Mouse (Mus musculus) midbrain, embryonic 11.5 days (tissue): ENCODE results near the gene Ttc22. TPM values are rescaled to one million over a fixed set of nuclear protein-coding genes. Genes with fewer than 3 reads are reported as not detected.

ENCODE experiments used
- ATAC-seq: fragments of 200-750 bp; cut with Nextera tagmentation; 2 replicates; pipeline ENCODE4 v1.8.0; 2017; ENCODE audit warnings: moderate TSS enrichment, moderate library complexity; ENCODE audit not compliant: low FRiP score
- DNase-seq: peaks from one replicate; pipeline ENCODE4 v3.0.0; 2015; ENCODE audit warnings: low spot score; ENCODE audit errors: missing footprints
- H3K27ac ChIP-seq: fragments of 300-500 bp; sonication (generic); 2 replicates; pipeline ENCODE4 v1.5.1; 2014; ENCODE audit warnings: low read depth, low read length
- H3K27me3 ChIP-seq: fragments of 300-500 bp; sonication (generic); 2 replicates; pipeline ENCODE4 v1.6.1; 2014; ENCODE audit warnings: mild to moderate bottlenecking, low read length, moderate library complexity, mixed read lengths; ENCODE audit not compliant: control insufficient read depth, insufficient read depth
- H3K36me3 ChIP-seq: fragments of 300-500 bp; sonication (generic); 2 replicates; pipeline ENCODE4 v1.6.1; 2014; ENCODE audit warnings: mild to moderate bottlenecking, low read length, moderate library complexity, mixed read lengths; ENCODE audit not compliant: control insufficient read depth, insufficient read depth
- H3K4me1 ChIP-seq: fragments of 300-500 bp; sonication (generic); 2 replicates; pipeline ENCODE4 v1.6.1; 2014; ENCODE audit warnings: low read length; ENCODE audit not compliant: control insufficient read depth, insufficient read depth
- H3K4me2 ChIP-seq: fragments of 300-500 bp; sonication (generic); 2 replicates; pipeline ENCODE4 v1.6.1; 2014; ENCODE audit warnings: mild to moderate bottlenecking, moderate library complexity
- H3K4me3 ChIP-seq: fragments of 300-500 bp; sonication (generic); 2 replicates; pipeline ENCODE4 v1.5.1; 2014; ENCODE audit warnings: low read depth, low read length
- H3K9ac ChIP-seq: fragments of 300-500 bp; sonication (generic); 2 replicates; pipeline ENCODE4 v1.6.1; 2014; ENCODE audit warnings: low read length
- H3K9me3 ChIP-seq: fragments of 300-500 bp; sonication (generic); 2 replicates; pipeline ENCODE4 v1.6.1; 2016; ENCODE audit warnings: low read length; ENCODE audit not compliant: control insufficient read depth
- WGBS: fragments of 180-500 bp; shearing (Covaris S2); extraction: QIAGEN DNeasy Blood & Tissue Kit; methylation state at CpG from one replicate; pipeline ENCODE4 v1.1.7; 2014; 5-methylcytosine and 5-hydroxymethylcytosine counted together
- polyA plus RNA-seq: library from polyadenylated mRNA; unstranded; fragments of >200 nt; fragmentation: Nextera tagmentation; extraction: Ambion mirVana; gene quantifications from 2 replicates; pipeline ENCODE4 v1.2.1, GENCODE M21; 2014

The Ttc22 gene
- polyA plus RNA-seq, 1 experiment from 2014 or later, result not detected

DNA sequence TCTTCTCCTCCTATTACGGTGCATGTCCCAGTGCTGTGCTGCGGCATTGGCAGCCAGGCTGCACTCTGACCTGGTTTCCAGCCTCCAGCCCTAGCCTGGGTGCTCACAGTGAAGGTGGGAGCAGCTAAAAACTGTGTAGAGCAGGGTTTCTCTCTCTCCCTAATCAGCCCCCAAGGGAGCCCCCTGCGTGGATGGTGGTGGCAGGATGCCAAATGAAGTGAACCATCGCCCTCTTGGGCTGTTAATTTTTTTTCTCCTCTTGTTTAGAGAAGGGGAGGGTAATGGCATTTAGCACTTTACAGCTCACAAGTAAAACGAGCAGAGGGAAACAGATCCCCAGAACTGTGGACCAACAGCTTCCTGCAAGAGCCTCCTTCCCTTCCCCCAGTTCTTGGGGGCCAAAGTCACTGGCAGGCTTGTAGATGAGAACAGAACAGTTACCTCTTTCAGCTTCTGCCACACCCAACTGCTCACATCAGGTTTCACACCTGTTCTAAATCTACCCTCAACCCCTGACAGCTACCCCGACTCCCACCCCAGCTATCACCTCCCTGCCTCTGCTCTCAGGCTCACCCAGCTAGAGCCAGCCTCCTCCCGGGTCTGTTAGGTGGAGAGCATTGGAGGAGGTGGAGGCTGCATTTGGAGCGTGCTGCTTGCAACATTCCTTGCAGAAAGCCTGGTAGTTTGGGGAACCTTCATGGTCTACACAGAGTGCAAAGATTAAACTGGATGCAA is 21.4 kb downstream of the Ttc22 start:
- 61% methylated on average over 8 of the region's 8 CpGs for WGBS
- Histone ChIP-seq H3K4me1 (no peaks in the 10 kb centered on the region), H3K4me2 (no peak overlapping the region), H3K9ac (no peak overlapping the region), H3K36me3 (no peaks in the 10 kb centered on the region), H3K27me3 (no peaks in the 10 kb centered on the region; the same call in 1 of the 2 replicates), H3K9me3 (no peaks in the 10 kb centered on the region), H3K4me3 (no peak overlapping the region), H3K27ac (no peak overlapping the region)
- DNase-seq (no peak), ATAC-seq (no peak)

DNA sequence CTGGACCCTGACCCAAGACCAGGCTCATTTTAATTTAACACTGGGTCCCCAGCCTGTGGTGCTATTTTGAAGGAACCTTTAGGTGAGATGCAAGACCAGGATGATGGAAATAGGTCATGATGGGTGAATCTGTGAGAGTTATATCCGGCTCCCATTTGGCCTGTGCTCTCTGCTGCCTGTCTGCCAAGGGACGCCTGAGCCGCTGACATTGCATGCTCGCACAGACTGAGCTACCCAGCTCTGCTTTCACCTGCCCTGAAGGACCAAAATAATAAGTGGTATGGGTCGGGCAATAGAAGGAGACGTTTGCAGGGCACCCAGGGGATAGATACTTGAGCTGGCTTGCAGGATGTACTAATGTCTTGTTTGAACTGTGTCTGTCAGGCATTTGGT is 22.0 kb downstream of the Ttc22 start:
- Histone ChIP-seq H3K27ac (no peak overlapping the region), H3K4me2 (no peak overlapping the region), H3K27me3 (no peaks in the 10 kb centered on the region; the same call in 1 of the 2 replicates), H3K4me1 (no peaks in the 10 kb centered on the region), H3K9me3 (no peaks in the 10 kb centered on the region), H3K36me3 (no peaks in the 10 kb centered on the region), H3K4me3 (no peak overlapping the region), H3K9ac (no peak overlapping the region)
- WGBS, result 76% methylated on average over 6 of the region's 6 CpGs
- DNase-seq (no peak), ATAC-seq (no peak)

DNA sequence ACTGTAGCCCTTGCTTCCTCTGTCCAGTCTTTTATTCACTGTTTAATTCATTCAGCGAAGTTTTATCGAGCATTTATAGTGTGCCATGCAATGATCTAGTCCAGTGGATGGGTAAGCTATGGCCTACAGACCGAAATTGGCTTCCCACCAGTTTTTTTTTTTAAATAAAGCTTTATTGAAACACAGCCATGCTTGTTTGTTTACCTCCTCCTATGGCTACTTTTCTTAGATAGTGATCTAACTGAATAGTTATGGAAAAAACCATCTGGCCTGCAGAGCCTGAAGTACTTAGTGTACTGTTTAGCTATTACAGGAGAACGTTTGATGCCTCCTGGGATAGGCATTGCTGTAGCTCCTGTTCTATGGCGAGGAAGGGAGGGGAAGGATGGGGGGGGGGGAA is 23.6 kb downstream of the Ttc22 start:
- no peak for ATAC-seq
- WGBS, result 76% methylated on average over 5 of the region's 5 CpGs
- no peak overlapping the region for H3K9ac ChIP-seq

DNA sequence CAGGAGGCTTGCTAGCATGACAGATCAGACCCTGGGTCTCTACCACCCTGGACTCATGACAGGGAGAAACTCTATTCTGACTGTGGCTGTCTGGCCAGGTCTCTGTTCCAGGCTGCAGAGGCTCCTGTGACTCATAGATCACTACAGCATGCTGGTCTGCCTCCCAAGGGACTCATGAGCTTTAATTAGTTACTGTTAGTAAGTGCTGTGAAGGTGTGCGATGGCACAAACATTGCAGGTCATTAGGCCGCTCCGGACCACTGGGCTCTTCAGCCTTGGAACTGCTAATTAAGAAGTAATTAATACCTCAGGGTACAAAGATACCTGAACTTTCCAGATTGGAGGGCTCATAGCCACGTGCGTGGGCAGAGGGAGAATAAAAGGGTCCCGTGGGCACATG is 24.9 kb downstream of the Ttc22 start:
- no peak overlapping the region for H3K27ac ChIP-seq
- ATAC-seq (no peak), DNase-seq (peak; percentile 59)
- no peaks in the 10 kb centered on the region; the same call in 1 of the 2 replicates for H3K27me3 ChIP-seq
- no peaks in the 10 kb centered on the region for H3K36me3 ChIP-seq
- H3K4me2 ChIP-seq, result no peak overlapping the region
- no peaks in the 10 kb centered on the region for H3K9me3 ChIP-seq
- no peak overlapping the region for H3K4me3 ChIP-seq
- H3K4me1 ChIP-seq, result peaks cover 7% of the 10 kb centered on the region
- WGBS, result 87% methylated on average over 6 of the region's 6 CpGs
- no peak overlapping the region for H3K9ac ChIP-seq

More for the DNA sequence above, 23.6 kb downstream of the Ttc22 start:
- Histone ChIP-seq H3K4me3 (no peak overlapping the region), H3K4me2 (no peak overlapping the region), H3K36me3 (no peaks in the 10 kb centered on the region), H3K27me3 (no peaks in the 10 kb centered on the region; the same call in 1 of the 2 replicates), H3K27ac (no peak overlapping the region), H3K9me3 (no peaks in the 10 kb centered on the region), H3K4me1 (no peaks in the 10 kb centered on the region)
- DNase-seq, result no peak

DNA sequence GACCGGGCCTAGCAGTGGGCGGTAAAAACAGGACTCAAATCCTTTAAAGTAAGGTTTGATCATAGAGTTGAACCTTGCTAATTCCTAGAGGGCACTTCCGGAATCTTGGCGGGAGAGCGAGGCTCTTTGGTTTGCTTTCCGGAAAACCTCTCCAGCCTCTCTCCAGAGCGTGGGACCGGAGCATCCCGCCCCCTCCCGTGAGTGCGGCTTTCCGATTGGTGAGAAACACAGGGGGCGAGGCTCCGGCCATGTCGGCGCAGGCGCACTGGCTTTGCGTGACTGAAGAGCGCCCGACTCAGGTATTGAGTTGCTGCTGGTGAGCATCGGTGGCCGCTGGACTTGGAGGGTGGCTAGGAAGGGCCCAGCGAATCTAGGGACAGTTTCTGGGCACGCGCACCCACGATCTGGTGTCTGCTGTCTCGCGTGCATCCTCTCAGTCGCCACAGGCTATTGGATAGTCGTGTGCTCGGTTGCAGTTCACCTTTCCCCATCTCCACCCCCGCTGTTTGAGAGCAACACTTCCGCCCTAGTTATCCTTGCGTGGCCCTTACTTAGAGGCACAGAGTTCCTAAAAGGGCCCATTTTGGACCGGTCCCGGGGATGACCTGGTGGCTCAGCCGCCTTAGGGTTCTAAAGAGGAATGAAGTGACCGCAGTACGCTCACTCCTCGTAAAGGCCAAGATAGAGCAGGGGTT is 28.7 kb downstream of the Ttc22 start, which contains the start of gene Pars2:
Gene Pars2, plus strand, starts transcription at position 237 of the 695 bp plus-strand sequence.
- no peaks in the 10 kb centered on the region for H3K9me3 ChIP-seq
- peaks cover 5% of the 10 kb centered on the region; the same call in 1 of the 2 replicates for H3K36me3 ChIP-seq
- peak within 1 kb of the TSS; percentile 88 for H3K9ac ChIP-seq
- peaks cover 7% of the 10 kb centered on the region for H3K4me1 ChIP-seq
- ATAC-seq, result peak; percentile 98
- WGBS, result 5% methylated on average over 40 of the region's 40 CpGs
- no peaks in the 10 kb centered on the region; the same call in 1 of the 2 replicates for H3K27me3 ChIP-seq
- DNase-seq, result peak; percentile 100
- H3K27ac ChIP-seq, result no peak within 1 kb of the TSS; the same call in 1 of the 2 replicates
- peak within 1 kb of the TSS; percentile 73 for H3K4me3 ChIP-seq
- H3K4me2 ChIP-seq, result peak within 1 kb of the TSS; percentile 93

DNA sequence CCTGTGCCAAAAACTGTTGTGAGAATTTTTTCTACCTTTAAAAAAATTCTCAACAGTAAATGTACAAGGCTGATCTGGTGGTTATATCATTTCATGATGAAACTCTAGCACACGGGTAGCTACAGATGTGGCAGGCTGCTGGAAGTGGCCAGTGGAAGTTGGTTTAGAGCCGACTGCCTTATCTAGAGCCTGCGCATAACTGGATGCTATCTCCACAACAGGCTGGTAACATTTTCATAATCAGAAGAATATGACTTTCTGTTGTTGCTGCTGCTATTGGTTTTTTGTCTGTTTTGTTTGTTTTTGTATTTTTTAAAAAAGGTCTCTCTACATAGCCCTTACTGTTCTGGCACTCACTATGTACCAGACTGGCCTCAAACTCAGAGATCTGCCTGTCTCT is 30.3 kb downstream of the Ttc22 start:
- DNase-seq (no peak), ATAC-seq (no peak)
- H3K27me3 ChIP-seq, result no peaks in the 10 kb centered on the region; the same call in 1 of the 2 replicates
- H3K9me3 ChIP-seq, result no peaks in the 10 kb centered on the region
- no peak overlapping the region for H3K4me2 ChIP-seq
- H3K27ac ChIP-seq, result no peak overlapping the region
- H3K36me3 ChIP-seq, result peaks cover 5% of the 10 kb centered on the region; the same call in 1 of the 2 replicates
- peaks cover 7% of the 10 kb centered on the region for H3K4me1 ChIP-seq
- no peak overlapping the region for H3K4me3 ChIP-seq
- H3K9ac ChIP-seq, result no peak overlapping the region
- 95% methylated on average over 3 of the region's 3 CpGs for WGBS

DNA sequence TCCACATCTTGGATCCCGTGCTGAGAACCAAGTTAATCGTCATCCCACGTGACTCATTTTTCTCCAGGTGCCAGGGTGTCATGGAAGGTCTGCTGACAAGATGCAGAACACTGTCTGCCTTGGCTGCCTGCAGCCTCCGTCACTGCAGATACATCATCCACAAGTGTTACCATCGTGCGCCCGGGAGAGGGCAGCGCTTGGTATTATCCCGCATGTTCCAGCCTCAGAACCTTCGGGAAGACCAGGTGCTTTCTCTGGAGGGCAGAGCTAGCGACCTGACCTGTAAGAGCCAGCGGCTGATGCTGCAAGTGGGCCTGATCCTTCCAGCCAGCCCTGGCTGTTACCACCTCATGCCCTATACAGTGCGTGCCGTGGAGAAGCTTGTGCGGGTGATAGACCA is 30.8 kb downstream of the Ttc22 start:
- peaks cover 5% of the 10 kb centered on the region; the same call in 1 of the 2 replicates for H3K36me3 ChIP-seq
- H3K9ac ChIP-seq, result no peak overlapping the region
- no peak overlapping the region for H3K4me3 ChIP-seq
- DNase-seq (no peak), ATAC-seq (no peak)
- H3K27me3 ChIP-seq, result no peaks in the 10 kb centered on the region; the same call in 1 of the 2 replicates
- H3K4me2 ChIP-seq, result no peak overlapping the region
- H3K27ac ChIP-seq, result no peak overlapping the region
- no peaks in the 10 kb centered on the region for H3K9me3 ChIP-seq
- H3K4me1 ChIP-seq, result peaks cover 7% of the 10 kb centered on the region
- WGBS, result 95% methylated on average over 15 of the region's 15 CpGs

DNA sequence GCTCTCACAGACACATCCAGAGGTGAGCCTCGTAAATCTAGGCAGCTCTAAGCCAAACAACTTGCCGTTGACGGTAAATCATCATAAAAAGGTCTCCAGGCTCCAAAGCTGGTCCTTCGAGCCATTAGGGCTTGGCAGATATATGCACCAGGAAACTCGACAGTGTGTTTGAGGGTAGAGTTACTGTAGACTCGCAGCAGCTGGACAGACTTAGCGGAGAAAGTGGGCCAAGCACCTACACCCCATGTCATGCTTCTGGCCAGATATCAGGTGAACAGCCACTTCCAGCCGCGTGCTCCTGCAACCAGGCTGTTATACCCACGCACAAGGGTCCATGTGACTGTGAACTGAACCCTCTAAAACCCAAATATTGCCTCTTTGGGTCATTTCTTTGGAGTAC is 33.4 kb downstream of the Ttc22 start:
- Histone ChIP-seq H3K36me3 (peaks cover 10% of the 10 kb centered on the region; the same call in 1 of the 2 replicates), H3K27me3 (no peaks in the 10 kb centered on the region), H3K4me3 (no peak overlapping the region), H3K9me3 (no peaks in the 10 kb centered on the region), H3K4me2 (no peak overlapping the region), H3K4me1 (peaks cover 7% of the 10 kb centered on the region), H3K9ac (no peak overlapping the region), H3K27ac (no peak overlapping the region)
- DNase-seq (no peak), ATAC-seq (no peak)
- 94% methylated on average over 10 of the region's 10 CpGs for WGBS

DNA sequence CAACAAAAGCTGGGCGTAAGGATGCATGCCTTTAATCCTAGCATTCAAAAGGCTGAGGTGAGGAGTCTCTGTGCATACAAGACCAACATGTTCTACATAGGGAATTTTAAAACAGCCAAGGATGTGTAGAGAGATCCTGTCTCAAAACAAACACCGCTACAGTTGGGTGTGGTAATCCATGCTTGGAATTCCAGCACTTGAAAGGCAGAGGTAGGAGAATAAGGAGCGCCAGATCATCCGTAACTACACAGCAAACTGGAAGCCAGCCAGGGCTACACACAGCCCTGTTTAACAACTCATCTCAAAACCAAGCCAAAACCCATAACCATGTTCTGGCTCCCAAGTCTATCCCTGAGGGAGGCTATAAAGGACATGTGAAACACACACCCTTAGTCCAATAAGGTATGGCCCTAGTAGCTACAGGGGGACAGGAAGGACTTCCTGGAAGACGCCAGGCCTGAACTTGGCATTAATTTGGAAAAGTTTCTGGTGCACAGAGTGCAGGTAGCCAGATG is 41.8 kb downstream of the Ttc22 start:
- no peak for ATAC-seq
- H3K9me3 ChIP-seq, result no peaks in the 10 kb centered on the region
- DNase-seq, result no peak
- no peaks in the 10 kb centered on the region for H3K27me3 ChIP-seq
- WGBS, result 90% methylated on average over 5 of the region's 5 CpGs
- no peak overlapping the region for H3K4me2 ChIP-seq
- no peaks in the 10 kb centered on the region for H3K4me1 ChIP-seq
- H3K4me3 ChIP-seq, result no peak overlapping the region
- H3K36me3 ChIP-seq, result peaks cover 29% of the 10 kb centered on the region
- no peak overlapping the region for H3K27ac ChIP-seq
- H3K9ac ChIP-seq, result no peak overlapping the region
